Mouse (Mus musculus) cerebellum, adult (tissue): ENCODE measurements at regions not wholly inside any gene's neighbourhood (a gene's known extent, or its start where the extent isn't known, plus 50 kb on each side); places are given as distances from the start of the nearest gene placed in this dataset.

Experiments
- ATAC-seq: cut with Nextera tagmentation; 2 replicates; pipeline ENCODE4 v1.9.2; 2017; ENCODE audit warnings: mild to moderate bottlenecking, moderate library complexity, mixed read lengths; ENCODE audit not compliant: insufficient number of reproducible peaks, low FRiP score, low TSS enrichment

- no peak for ATAC-seq
These were observed 66.8 kb upstream of the Cd93 start for GRCm38 (mm10) chr2:148510008-148510681.

- ATAC-seq = no peak
These were observed 66.0 kb upstream of the Cd93 start for GRCm38 (mm10) chr2:148509357-148509756.

GRCm38 (mm10) chr2:148507523-148507922 is 64.2 kb upstream of the Cd93 start:
- no peak for ATAC-seq

GRCm38 (mm10) chr2:148506966-148507365 is 63.6 kb upstream of the Cd93 start:
- ATAC-seq = no peak

GRCm38 (mm10) chr2:148505651-148506050 is 62.3 kb upstream of the Cd93 start:
- no peak for ATAC-seq

GRCm38 (mm10) chr2:148503143-148503854 is 59.9 kb upstream of the Cd93 start:
- no peak for ATAC-seq

GRCm38 (mm10) chr2:148502321-148502720 is 59.0 kb upstream of the Cd93 start:
- no peak for ATAC-seq

GRCm38 (mm10) chr2:148500235-148500936 is 57.0 kb upstream of the Cd93 start:
- no peak for ATAC-seq

GRCm38 (mm10) chr2:148497452-148498302 is 54.3 kb upstream of the Cd93 start:
- ATAC-seq = no peak

GRCm38 (mm10) chr2:148496151-148497040 is 53.0 kb upstream of the Cd93 start:
- no peak for ATAC-seq

- ATAC-seq = no peak
These were observed 52.1 kb upstream of the Cd93 start for GRCm38 (mm10) chr2:148495485-148495884.

- ATAC-seq = no peak
These were observed 49.9 kb upstream of the Cd93 start for GRCm38 (mm10) chr2:148493281-148493680.
